Mouse (Mus musculus): Measurements from ENCODE around the gene Hpd. TPM values are rescaled to one million over a fixed set of nuclear protein-coding genes. Genes with fewer than 3 reads are reported as not detected.

Gene Hpd
- polyA plus RNA-seq, 2 experiments, result 26.7 to 28.7 TPM

GRCm38 (mm10) chr5:123180390-123180789, 2.1 kb downstream of the Hpd start:
- H3K4me2 ChIP-seq (ENCODE audit: low read depth), result no peak overlapping the region; the same call in 1 of the 2 replicates
- H3K4me1 ChIP-seq (replicated peaks; ENCODE audit: control insufficient read depth in 2 of 2, insufficient read depth in 2 of 2, low read length in 1 of 2), result no peaks in the 10 kb centered on the region; a peak in 1 of 4 replicates
- WGBS (ENCODE audit: insufficient replicate concordance), result 79% methylated on average over 15 of the region's 15 CpGs
- H3K36me3 ChIP-seq (replicated peaks; ENCODE audit: control insufficient read depth, insufficient read depth, low read depth), result no peaks in the 10 kb centered on the region
- no peak overlapping the region for H3K27ac ChIP-seq
- TF ChIP-seq CTCF (IDR thresholded peaks at IDR 0.05; ENCODE audit: low read depth) (no peak), EP300 (IDR thresholded peaks at IDR 0.05; ENCODE audit: low read depth) (no peak)
- no peak for DNase-seq (ENCODE audit: low read depth in 3 of 3, low spot score in 3 of 3)
- H3K9me3 ChIP-seq (ENCODE audit: control insufficient read depth, low read length), result no peaks in the 10 kb centered on the region
- no peak for ATAC-seq (ENCODE audit: insufficient read depth)
- H3K4me3 ChIP-seq (ENCODE audit: insufficient read depth in 1 of 2, low read depth in 2 of 2, low read length in 2 of 2), result no peak overlapping the region
- H3K9ac ChIP-seq (replicated peaks), result no peak overlapping the region
- no peaks in the 10 kb centered on the region for H3K27me3 ChIP-seq (ENCODE audit: control insufficient read depth, insufficient read depth, low read length)

GRCm38 (mm10) chr5:123178792-123179191, 3.7 kb downstream of the Hpd start:
- H3K4me2 ChIP-seq (ENCODE audit: low read depth), result no peak overlapping the region
- H3K9ac ChIP-seq (replicated peaks), result no peak overlapping the region
- H3K9me3 ChIP-seq (ENCODE audit: control insufficient read depth, low read length), result no peaks in the 10 kb centered on the region
- WGBS (ENCODE audit: insufficient replicate concordance), result 77% methylated on average over 5 of the region's 5 CpGs
- H3K36me3 ChIP-seq (replicated peaks; ENCODE audit: control insufficient read depth, insufficient read depth, low read depth), result no peaks in the 10 kb centered on the region
- DNase-seq (ENCODE audit: low read depth in 3 of 3, low spot score in 3 of 3) (no peak), ATAC-seq (ENCODE audit: insufficient read depth) (no peak)
- no peaks in the 10 kb centered on the region; a peak in 1 of 4 replicates for H3K4me1 ChIP-seq (replicated peaks; ENCODE audit: control insufficient read depth in 2 of 2, insufficient read depth in 2 of 2, low read length in 1 of 2)
- no peak overlapping the region for H3K4me3 ChIP-seq (ENCODE audit: insufficient read depth in 1 of 2, low read depth in 2 of 2, low read length in 2 of 2)
- no peak overlapping the region for H3K27ac ChIP-seq
- TF ChIP-seq CTCF (IDR thresholded peaks at IDR 0.05; ENCODE audit: low read depth) (no peak), EP300 (IDR thresholded peaks at IDR 0.05; ENCODE audit: low read depth) (no peak)
- H3K27me3 ChIP-seq (ENCODE audit: control insufficient read depth, insufficient read depth, low read length), result no peaks in the 10 kb centered on the region

GRCm38 (mm10) chr5:123171646-123172350, 10.7 kb downstream of the Hpd start:
- TF ChIP-seq CTCF (IDR thresholded peaks at IDR 0.05; ENCODE audit: low read depth) (peak; percentile 100), EP300 (IDR thresholded peaks at IDR 0.05; ENCODE audit: low read depth) (no peak)
- no peaks in the 10 kb centered on the region for H3K9me3 ChIP-seq (ENCODE audit: control insufficient read depth, low read length)
- H3K36me3 ChIP-seq (replicated peaks; ENCODE audit: control insufficient read depth, insufficient read depth, low read depth), result peaks cover 2% of the 10 kb centered on the region
- peak overlapping the region; percentile 51 for H3K4me2 ChIP-seq (ENCODE audit: low read depth)
- peak; percentile 74 to 86 (median 79) for DNase-seq (ENCODE audit: low read depth in 3 of 3, low spot score in 3 of 3)
- 17% methylated on average over 22 of the region's 22 CpGs for WGBS (ENCODE audit: insufficient replicate concordance)
- peak; percentile 91 for ATAC-seq (ENCODE audit: insufficient read depth)
- H3K4me1 ChIP-seq (replicated peaks; ENCODE audit: control insufficient read depth in 2 of 2, insufficient read depth in 2 of 2, low read length in 1 of 2), result peaks cover 4 to 5% of the 10 kb centered on the region in 2 experiments; a peak in 2 of 4 replicates
- H3K27me3 ChIP-seq (ENCODE audit: control insufficient read depth, insufficient read depth, low read length), result no peaks in the 10 kb centered on the region
- peak overlapping the region; percentile 14 to 19; a peak in 3 of 4 replicates for H3K4me3 ChIP-seq (ENCODE audit: insufficient read depth in 1 of 2, low read depth in 2 of 2, low read length in 2 of 2)
- H3K27ac ChIP-seq, result peak overlapping the region; percentile 32
- H3K9ac ChIP-seq (replicated peaks), result peak overlapping the region; percentile 4; the same call in 1 of the 2 replicates

GRCm38 (mm10) chr5:123170365-123170764, 12.2 kb downstream of the Hpd start:
- WGBS (ENCODE audit: insufficient replicate concordance), result 77% methylated on average over 9 of the region's 9 CpGs
- ATAC-seq (ENCODE audit: insufficient read depth) (no peak), DNase-seq (ENCODE audit: low read depth in 3 of 3, low spot score in 3 of 3) (no peak)
- Histone ChIP-seq H3K9ac (replicated peaks) (no peak overlapping the region), H3K36me3 (replicated peaks; ENCODE audit: control insufficient read depth, insufficient read depth, low read depth) (peaks cover 15% of the 10 kb centered on the region), H3K4me1 (replicated peaks; ENCODE audit: control insufficient read depth in 2 of 2, insufficient read depth in 2 of 2, low read length in 1 of 2) (peaks cover 4 to 5% of the 10 kb centered on the region in 2 experiments; a peak in 2 of 4 replicates), H3K4me3 (ENCODE audit: insufficient read depth in 1 of 2, low read depth in 2 of 2, low read length in 2 of 2) (no peak overlapping the region), H3K27ac (no peak overlapping the region), H3K4me2 (ENCODE audit: low read depth) (no peak overlapping the region), H3K27me3 (ENCODE audit: control insufficient read depth, insufficient read depth, low read length) (no peaks in the 10 kb centered on the region), H3K9me3 (ENCODE audit: control insufficient read depth, low read length) (no peaks in the 10 kb centered on the region)
- TF ChIP-seq CTCF (IDR thresholded peaks at IDR 0.05; ENCODE audit: low read depth), result no peak

- H3K27me3 ChIP-seq (ENCODE audit: control insufficient read depth, insufficient read depth, low read length), result no peaks in the 10 kb centered on the region
- WGBS (ENCODE audit: insufficient replicate concordance), result 67% methylated on average over 5 of the region's 5 CpGs
- H3K9me3 ChIP-seq (ENCODE audit: control insufficient read depth, low read length), result no peaks in the 10 kb centered on the region
- H3K4me2 ChIP-seq (ENCODE audit: low read depth), result no peak within 1 kb of the TSS
- H3K9ac ChIP-seq (replicated peaks), result no peak within 1 kb of the TSS
- H3K36me3 ChIP-seq (replicated peaks; ENCODE audit: control insufficient read depth, insufficient read depth, low read depth), result peaks cover 20% of the 10 kb centered on the region
- H3K27ac ChIP-seq, result no peak within 1 kb of the TSS
- TF ChIP-seq EP300 (IDR thresholded peaks at IDR 0.05; ENCODE audit: low read depth) (no peak), CTCF (IDR thresholded peaks at IDR 0.05; ENCODE audit: low read depth) (no peak)
- ATAC-seq (ENCODE audit: insufficient read depth), result no peak
- H3K4me1 ChIP-seq (replicated peaks; ENCODE audit: control insufficient read depth in 2 of 2, insufficient read depth in 2 of 2, low read length in 1 of 2), result peaks cover 4 to 5% of the 10 kb centered on the region in 2 experiments; a peak in 2 of 4 replicates
- DNase-seq (ENCODE audit: low read depth in 3 of 3, low spot score in 3 of 3), result no peak
- no peak within 1 kb of the TSS for H3K4me3 ChIP-seq (ENCODE audit: insufficient read depth in 1 of 2, low read depth in 2 of 2, low read length in 2 of 2)
Measured at GRCm38 (mm10) chr5:123169284-123169683, 13.2 kb downstream of the Hpd start, which contains the start of gene Psmd9. Psmd9 (plus strand) TSS chr5:123169413.

Data from liver, embryonic 14.5 days (tissue).